Mouse (Mus musculus) cerebellum, postnatal 10 days (tissue): ENCODE measurements around the gene Pcyt1a.

Source experiments
- DNase-seq, 2 experiments: peaks; one replicate each; pipeline ENCODE4 v3.0.0; 2021; ENCODE audit warnings: mixed read lengths in 2 of 2

Pcyt1a gene

GRCm38 (mm10) chr16:32430474-32431046 is at the start of gene Pcyt1a:
Gene Pcyt1a, plus strand, starts transcription at chr16:32430921.
- DNase-seq, result peak; percentile 95 to 96

GRCm38 (mm10) chr16:32382901-32383300 is 47.8 kb upstream of the Pcyt1a start:
- DNase-seq, result no peak

GRCm38 (mm10) chr16:32384885-32385284 is 45.8 kb upstream of the Pcyt1a start:
- no peak for DNase-seq

GRCm38 (mm10) chr16:32386826-32387225 is 43.9 kb upstream of the Pcyt1a start:
- peak; percentile 36 to 56 for DNase-seq

GRCm38 (mm10) chr16:32389049-32389448 is 41.7 kb upstream of the Pcyt1a start:
- DNase-seq, result no peak

GRCm38 (mm10) chr16:32389841-32390240 is 40.9 kb upstream of the Pcyt1a start:
- DNase-seq, result no peak

- DNase-seq, result no peak
Observed at GRCm38 (mm10) chr16:32390882-32391281, 39.8 kb upstream of the Pcyt1a start.

GRCm38 (mm10) chr16:32395679-32396540 is 34.8 kb upstream of the Pcyt1a start:
- DNase-seq, result no peak

GRCm38 (mm10) chr16:32396541-32396835 is 34.2 kb upstream of the Pcyt1a start:
- DNase-seq, result no peak

GRCm38 (mm10) chr16:32398206-32398605 is 32.5 kb upstream of the Pcyt1a start:
- DNase-seq, result no peak

GRCm38 (mm10) chr16:32400267-32400666 is 30.5 kb upstream of the Pcyt1a start, which contains the start of gene Tm4sf19:
Gene Tm4sf19, plus strand, starts transcription at chr16:32400506.
- no peak for DNase-seq

- DNase-seq, result no peak
Observed at GRCm38 (mm10) chr16:32401335-32401965, 29.3 kb upstream of the Pcyt1a start.

- no peak for DNase-seq
Observed at GRCm38 (mm10) chr16:32402818-32403217, 27.9 kb upstream of the Pcyt1a start.

GRCm38 (mm10) chr16:32405716-32406115 is 25.0 kb upstream of the Pcyt1a start:
- DNase-seq, result no peak

- DNase-seq, result no peak
Observed at GRCm38 (mm10) chr16:32406671-32407070, 24.1 kb upstream of the Pcyt1a start.

GRCm38 (mm10) chr16:32407730-32408129 is 23.0 kb upstream of the Pcyt1a start:
- DNase-seq, result no peak

- no peak for DNase-seq
Observed at GRCm38 (mm10) chr16:32417457-32417856, 13.3 kb upstream of the Pcyt1a start.

- DNase-seq, result peak; percentile 96 to 98
Observed at GRCm38 (mm10) chr16:32419517-32420483, 10.9 kb upstream of the Pcyt1a start, which contains the start of gene Tctex1d2. Gene Tctex1d2, plus strand, starts transcription at chr16:32419702.

GRCm38 (mm10) chr16:32427506-32427905 is 3.2 kb upstream of the Pcyt1a start:
- no peak for DNase-seq

- DNase-seq, result no peak
Observed at GRCm38 (mm10) chr16:32431047-32431591, 398 bp downstream of the Pcyt1a start.

- DNase-seq, result no peak
Observed at GRCm38 (mm10) chr16:32431926-32432325, 1.2 kb downstream of the Pcyt1a start.

- DNase-seq, result no peak
Observed at GRCm38 (mm10) chr16:32433138-32433537, 2.4 kb downstream of the Pcyt1a start.
